Mouse (Mus musculus): ENCODE results near the gene Nfkbil1.

- TF ChIP-seq POLR2A (IDR thresholded peaks at IDR 0.05; ENCODE audit: extremely low read depth, insufficient read depth, low read length): no peak
- TF ChIP-seq CTCF (IDR thresholded peaks at IDR 0.05; ENCODE audit: low read depth, low read length): no peak
Measured at GRCm38 (mm10) chr17:35172445-35173234, 63.0 kb downstream of the Nfkbil1 start.

Measured in liver, adult 2 months (tissue).